Mouse (Mus musculus) c-Kit-positive CD71-positive TER-119-positive erythroid progenitor cells, embryonic 14.5 days (primary cell): ENCODE data around the gene Rab5b.
"Not testable (repeated sequence)": the region's sequence is repeated elsewhere in the genome, so short reads cannot be mapped to it uniquely, and the experiment has no call there.

Experiments used
- DNase-seq: peaks from one replicate; pipeline ENCODE4 v3.0.0-alpha.2; 2013; ENCODE audit warnings: low spot score

The Rab5b gene

DNA sequence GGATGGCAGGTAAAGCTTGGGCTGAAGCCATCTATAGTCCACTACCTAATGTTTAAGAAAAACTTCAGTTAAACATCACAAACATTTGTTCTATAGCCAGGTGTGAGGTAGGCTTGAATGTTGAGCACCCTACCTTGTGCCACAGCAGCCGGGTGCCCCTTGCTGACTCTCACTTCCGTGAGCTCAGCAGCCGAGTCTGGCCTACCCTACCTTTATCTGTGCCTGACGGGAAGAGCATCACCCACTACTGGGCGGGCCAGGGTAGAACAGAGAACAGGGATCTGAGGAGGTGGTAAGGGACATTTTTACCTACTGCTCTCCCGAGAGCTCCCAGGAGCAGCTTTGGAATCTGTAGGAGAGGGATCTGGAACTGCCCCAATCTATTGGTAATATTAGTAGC, 53.3 kb downstream of the Rab5b start:
- DNase-seq, result no peak

DNA sequence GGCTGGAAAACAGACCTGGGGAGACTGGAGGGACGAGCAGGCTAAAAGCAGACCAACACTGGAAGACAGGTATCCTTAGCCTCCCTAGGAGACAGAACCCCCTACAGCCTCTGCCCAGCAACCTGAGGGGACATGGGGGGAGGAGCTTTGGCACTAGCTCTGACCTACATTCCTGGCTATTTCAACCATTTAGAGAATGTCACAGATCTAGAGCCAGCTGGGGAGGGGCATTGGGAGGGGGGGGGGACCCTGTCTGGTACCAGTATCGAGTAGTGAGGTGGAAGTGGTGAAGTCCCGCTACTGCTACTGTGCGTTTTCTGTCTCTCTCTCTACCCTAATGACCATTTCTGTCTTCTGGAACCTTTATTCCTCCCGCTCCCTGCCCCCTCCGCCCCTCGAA, 54.2 kb downstream of the Rab5b start:
- DNase-seq, result no peak

DNA sequence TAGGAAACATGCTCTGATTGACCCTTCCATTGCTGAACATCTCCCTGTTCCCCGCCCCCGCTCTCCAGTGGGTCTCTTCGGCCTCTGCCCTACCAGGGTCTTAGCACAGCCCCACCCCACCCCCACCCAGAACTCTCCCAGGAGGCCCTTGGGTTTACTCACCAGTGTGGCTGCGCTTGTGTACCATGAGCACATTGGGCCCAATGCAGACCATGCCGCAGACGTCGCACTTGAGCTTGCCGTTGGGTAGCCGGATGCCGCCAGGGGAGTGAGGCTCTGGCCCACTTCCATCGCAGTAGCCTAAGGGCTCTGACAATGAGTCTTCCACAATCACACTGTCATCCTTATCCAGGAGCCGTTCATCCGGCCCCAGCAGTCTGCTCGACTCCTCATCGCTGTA, 55.2 kb downstream of the Rab5b start:
- DNase-seq, result no peak

DNA sequence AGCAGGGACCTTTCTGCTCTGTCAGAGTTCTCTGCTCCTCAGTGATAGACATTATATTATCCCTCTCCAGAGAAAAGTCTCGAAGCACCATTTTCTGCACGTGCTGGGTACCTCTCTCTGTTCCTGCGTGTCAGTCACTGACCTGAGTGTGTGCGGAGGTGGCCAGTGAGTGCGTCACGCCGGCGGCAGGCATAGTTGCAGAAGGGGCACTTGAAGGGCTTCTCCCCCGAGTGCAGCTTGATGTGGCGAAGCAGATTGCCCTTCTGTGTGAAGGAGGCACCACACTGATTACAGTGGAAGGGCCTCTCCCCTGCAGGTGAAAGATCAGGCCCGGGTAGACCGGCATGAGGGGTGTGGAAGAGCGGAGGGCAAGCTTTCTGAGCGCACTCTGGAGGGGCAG, 56.1 kb downstream of the Rab5b start:
- no peak for DNase-seq

DNA sequence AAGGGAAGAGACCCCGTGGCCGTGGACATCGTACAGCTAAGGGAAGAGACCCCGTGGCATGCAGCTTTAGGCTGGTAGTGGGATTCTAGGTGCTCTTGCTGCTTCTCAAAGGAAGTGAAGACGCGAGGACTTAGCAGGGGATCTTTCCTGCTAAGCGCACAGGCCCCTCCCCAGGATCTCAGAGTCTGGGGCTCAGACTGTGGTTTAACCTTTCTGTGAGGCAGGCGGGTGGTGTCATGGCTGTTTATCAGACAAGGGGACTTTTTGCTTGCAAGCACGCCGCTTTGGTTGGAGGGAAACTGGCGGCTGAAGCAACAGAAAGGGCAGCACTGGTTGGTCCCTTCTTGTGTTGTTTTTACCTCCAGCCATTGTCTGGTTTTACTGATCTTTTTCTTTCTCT, 59.1 kb downstream of the Rab5b start:
- no peak for DNase-seq

DNA sequence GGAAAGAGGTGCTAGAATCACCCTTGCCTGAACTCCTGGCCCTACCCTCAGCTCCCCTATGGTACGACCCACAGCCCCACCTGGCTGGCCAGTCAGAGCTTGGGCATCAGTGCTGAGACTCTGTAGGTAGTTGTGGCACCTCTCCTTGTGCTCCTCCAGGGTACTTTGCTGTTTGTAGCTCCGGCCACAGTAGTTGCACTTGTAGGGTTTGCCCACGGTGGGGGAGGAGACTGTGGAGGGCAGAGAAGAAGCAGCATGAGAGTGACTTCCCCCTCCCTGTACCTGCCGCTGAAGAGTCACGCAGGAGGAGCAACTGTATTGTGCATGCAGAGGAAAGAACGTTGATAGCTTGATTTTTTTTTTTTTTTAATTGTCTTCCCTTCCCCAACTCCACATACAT, 59.5 kb downstream of the Rab5b start:
- DNase-seq, result no peak

DNA sequence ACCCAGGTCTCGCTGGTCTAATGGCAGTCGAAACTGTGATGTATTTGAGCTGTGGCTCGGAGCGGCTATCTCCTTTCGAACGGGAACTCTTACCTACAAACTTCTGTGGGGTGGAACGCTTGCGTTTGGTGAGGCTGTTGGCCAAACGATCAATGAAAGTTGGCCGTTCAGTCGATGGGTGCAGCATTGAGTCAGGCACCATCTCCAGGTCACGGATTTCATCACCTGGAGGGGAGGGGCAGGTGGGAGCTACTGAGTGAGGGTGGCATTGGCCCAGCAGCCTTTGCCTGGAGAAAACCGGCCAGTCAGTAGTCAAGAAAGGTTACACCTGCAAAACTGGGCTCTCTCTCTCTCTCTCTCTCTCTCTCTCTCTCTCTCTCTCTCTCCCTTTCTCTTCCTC, 60.4 kb downstream of the Rab5b start:
- no peak for DNase-seq

DNA sequence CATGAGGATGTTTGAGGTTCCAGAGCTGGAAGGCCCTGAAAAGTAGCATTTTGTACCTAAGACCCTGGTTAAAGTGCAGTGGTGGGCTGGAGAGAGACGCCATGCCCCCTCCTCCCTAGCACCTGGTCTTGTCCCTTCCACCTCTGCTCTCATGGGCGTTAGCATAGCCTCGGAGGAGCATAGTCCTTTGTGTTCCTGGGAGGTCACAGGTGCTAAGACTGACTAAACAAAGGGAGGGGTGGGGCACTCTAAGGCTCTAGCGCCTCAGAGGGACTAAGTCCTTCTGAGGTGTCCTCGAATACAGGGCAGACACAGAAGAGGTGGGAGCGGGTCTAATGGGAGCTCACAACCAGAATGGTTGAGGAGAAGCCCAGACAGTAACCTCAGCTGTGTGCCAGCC, 64.5 kb downstream of the Rab5b start:
- DNase-seq, result no peak

DNA sequence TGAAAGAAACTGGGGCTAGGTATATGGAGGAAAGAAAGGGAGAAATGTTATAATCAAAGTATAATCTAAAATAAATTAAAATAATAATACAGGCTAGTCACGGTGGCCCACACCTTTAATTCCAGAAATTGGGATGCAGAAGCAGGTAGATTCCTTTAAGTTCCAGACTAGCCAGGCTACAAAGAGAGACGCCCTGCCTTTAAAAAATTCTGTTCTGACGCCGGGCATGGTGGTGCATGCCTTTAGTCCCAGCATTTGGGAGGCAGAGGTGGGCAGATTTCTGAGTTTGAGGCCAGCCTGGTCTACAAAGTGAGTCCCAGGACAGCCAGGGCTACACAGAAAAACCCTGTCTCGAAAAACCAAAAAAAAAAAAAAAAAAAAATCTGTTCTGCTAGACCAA, 65.8 kb downstream of the Rab5b start:
- not testable (repeated sequence) for DNase-seq

DNA sequence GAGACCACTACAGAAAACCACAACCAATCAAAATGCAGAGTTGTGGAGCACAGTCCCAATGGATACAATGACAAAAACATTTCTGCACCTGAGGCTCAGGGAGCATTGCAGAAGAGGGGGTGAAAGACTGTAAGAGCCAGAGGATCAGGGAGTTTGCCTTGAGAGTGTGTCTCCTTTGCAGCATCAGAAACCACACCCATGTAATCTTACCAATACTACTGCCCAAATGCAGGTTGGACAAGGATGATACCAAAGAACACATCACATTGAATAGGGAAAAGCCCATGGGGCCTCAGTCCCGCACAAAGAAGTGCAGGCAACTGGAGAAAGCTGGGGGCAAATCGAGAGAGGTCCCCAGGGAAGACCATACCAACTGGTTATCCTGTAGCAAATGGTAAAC, 66.3 kb downstream of the Rab5b start:
- DNase-seq, result peak; percentile 62

DNA sequence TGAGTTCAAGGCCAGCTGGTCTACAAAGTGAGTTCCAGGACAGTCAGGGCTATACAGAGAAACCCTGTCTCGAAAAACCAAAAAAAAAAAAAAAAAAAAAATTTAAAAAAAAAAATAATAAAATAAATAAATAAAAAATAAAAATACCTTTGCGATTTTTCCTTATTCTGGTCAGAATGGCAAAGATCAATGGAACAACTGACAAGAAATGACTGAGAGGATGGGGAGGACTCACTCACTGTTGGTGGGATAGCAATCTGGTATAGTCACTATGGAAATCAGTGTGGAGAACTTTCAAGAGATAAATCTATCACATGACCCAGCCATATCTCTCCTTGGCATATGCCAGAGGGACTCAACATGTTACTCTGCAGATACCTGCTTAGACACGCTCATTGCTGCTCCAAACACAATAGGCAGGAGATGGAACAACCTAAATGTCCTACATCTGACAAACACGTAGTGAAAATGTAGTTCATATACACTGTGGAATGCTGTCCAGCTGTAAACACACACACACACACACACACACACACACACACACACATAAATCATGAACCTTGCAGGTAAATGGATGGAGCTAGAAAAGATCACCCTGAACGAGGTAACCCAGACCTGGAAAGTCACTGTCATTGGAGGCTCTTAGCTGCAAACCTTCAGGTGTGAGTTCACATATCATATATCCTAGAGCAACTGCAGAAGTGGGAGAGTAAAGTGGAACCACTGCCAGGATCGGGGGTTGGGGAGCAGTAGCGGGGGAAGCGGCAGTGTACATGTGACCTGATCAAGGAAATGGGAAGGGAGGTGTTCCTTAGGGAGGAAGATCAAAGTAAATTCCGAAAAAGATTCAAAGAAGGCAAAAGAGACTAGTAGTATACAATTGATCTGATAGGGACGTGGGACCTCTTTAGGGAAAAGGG, 68.4 kb downstream of the Rab5b start:
- DNase-seq, result peak; percentile 60
